Mouse (Mus musculus): Measurements from ENCODE around the gene Pglyrp2.

Pglyrp2 gene

GRCm38 (mm10) chr17:32424034-32424433 lies at the start of gene Pglyrp2:
Pglyrp2 (minus strand) TSS chr17:32424167.
- no peak for DNase-seq

GRCm38 (mm10) chr17:32472176-32472575 lies 48.2 kb upstream of the Pglyrp2 start:
- no peak for DNase-seq

- no peak for DNase-seq
Observed at GRCm38 (mm10) chr17:32470795-32471194, 46.8 kb upstream of the Pglyrp2 start.

GRCm38 (mm10) chr17:32468494-32468893 lies 44.5 kb upstream of the Pglyrp2 start:
- no peak for DNase-seq

- DNase-seq: no peak
Observed at GRCm38 (mm10) chr17:32454997-32455396, 31.0 kb upstream of the Pglyrp2 start.

- no peak for DNase-seq
Observed at GRCm38 (mm10) chr17:32454188-32454587, 30.2 kb upstream of the Pglyrp2 start.

GRCm38 (mm10) chr17:32452482-32452881 lies 28.5 kb upstream of the Pglyrp2 start, which contains the start of gene Cyp4f39:
Cyp4f39 (plus strand) TSS chr17:32452723.
- no peak for DNase-seq

- no peak for DNase-seq
Observed at GRCm38 (mm10) chr17:32450844-32451537, 27.0 kb upstream of the Pglyrp2 start.

GRCm38 (mm10) chr17:32449042-32449441 lies 25.1 kb upstream of the Pglyrp2 start:
- DNase-seq: no peak

GRCm38 (mm10) chr17:32447195-32447594 lies 23.2 kb upstream of the Pglyrp2 start:
- no peak for DNase-seq

GRCm38 (mm10) chr17:32445016-32445415 lies 21.0 kb upstream of the Pglyrp2 start:
- no peak for DNase-seq

GRCm38 (mm10) chr17:32443245-32443644 lies 19.3 kb upstream of the Pglyrp2 start:
- DNase-seq: no peak

- DNase-seq: no peak
Observed at GRCm38 (mm10) chr17:32437106-32437505, 13.1 kb upstream of the Pglyrp2 start.

GRCm38 (mm10) chr17:32435151-32435550 lies 11.2 kb upstream of the Pglyrp2 start:
- no peak for DNase-seq

- DNase-seq: no peak
Observed at GRCm38 (mm10) chr17:32434324-32434723, 10.4 kb upstream of the Pglyrp2 start.

- DNase-seq: no peak
Observed at GRCm38 (mm10) chr17:32431972-32432371, 8.0 kb upstream of the Pglyrp2 start.

GRCm38 (mm10) chr17:32426610-32427009 lies 2.6 kb upstream of the Pglyrp2 start:
- DNase-seq: no peak

GRCm38 (mm10) chr17:32420781-32421180 lies 3.2 kb downstream of the Pglyrp2 start:
- DNase-seq: no peak

- DNase-seq: no peak
Observed at GRCm38 (mm10) chr17:32419989-32420388, 4.0 kb downstream of the Pglyrp2 start.

GRCm38 (mm10) chr17:32416771-32417170 lies 7.2 kb downstream of the Pglyrp2 start:
- no peak for DNase-seq

GRCm38 (mm10) chr17:32415417-32416020 lies 8.4 kb downstream of the Pglyrp2 start:
- DNase-seq: no peak

GRCm38 (mm10) chr17:32411898-32412297 lies 12.1 kb downstream of the Pglyrp2 start:
- no peak for DNase-seq

- DNase-seq: no peak
Observed at GRCm38 (mm10) chr17:32403417-32403816, 20.6 kb downstream of the Pglyrp2 start, which contains the start of gene Rasal3. Rasal3 (minus strand) TSS chr17:32403583.

GRCm38 (mm10) chr17:32402779-32403157 lies 21.2 kb downstream of the Pglyrp2 start:
- no peak for DNase-seq

All from cerebellum, adult 18-20 months (tissue).